Mouse (Mus musculus) cerebellum, adult 2 months (tissue): ENCODE data around the gene Wrnip1. TPM values are rescaled to one million over a fixed set of nuclear protein-coding genes. Genes with fewer than 3 reads are reported as not detected.

Source experiments
- DNase-seq, 2 experiments: peaks; one replicate each; pipeline ENCODE4 v3.0.0; 2021
- H3K27ac ChIP-seq: fragments of 200-500 bp; 2 replicates; pipeline ENCODE4 v1.5.1; 2012; ENCODE audit warnings: low read length, control low read depth, inconsistent platforms; ENCODE audit not compliant: insufficient read depth
- H3K27me3 ChIP-seq: fragments of 200-500 bp; 2 replicates; pipeline ENCODE4 v1.6.1; 2012; ENCODE audit warnings: inconsistent platforms, mild to moderate bottlenecking, low read length, moderate library complexity; ENCODE audit not compliant: control insufficient read depth, insufficient read depth
- H3K4me1 ChIP-seq: fragments of 200-500 bp; 2 replicates; pipeline ENCODE4 v1.6.1; 2011; ENCODE audit warnings: low read length; ENCODE audit not compliant: control insufficient read depth, insufficient read depth
- H3K4me3 ChIP-seq: fragments of 200-500 bp; replicated peaks from 2 replicates; pipeline ENCODE3; 2011; ENCODE audit warnings: mild to moderate bottlenecking, low read depth, low read length, control low read depth; ENCODE audit not compliant: insufficient read depth
- CTCF ChIP-seq: fragments of 200-500 bp; IDR thresholded peaks from 2 replicates; pipeline ENCODE4 v1.5.1; 2011; ENCODE audit warnings: low read depth, mild to moderate bottlenecking, control low read depth, low read length, moderate library complexity, borderline replicate concordance; ENCODE audit not compliant: insufficient read depth
- POLR2A ChIP-seq: fragments of 200-500 bp; IDR thresholded peaks from 2 replicates; pipeline ENCODE4 v1.6.1; 2011; ENCODE audit warnings: low read length, control low read depth, borderline replicate concordance; ENCODE audit not compliant: insufficient read depth
- WGBS: fragments of 180-500 bp; shearing (Covaris S2); methylation state at CpG from one replicate; pipeline ENCODE4 v1.1.7; 2018; 5-methylcytosine and 5-hydroxymethylcytosine counted together
- polyA plus RNA-seq: library from polyadenylated mRNA; depleted of rRNA; stranded (reverse); fragments of >200 nt; gene quantifications from 2 replicates; pipeline ENCODE4 v1.2.3, GENCODE M21; 2012

Wrnip1 gene
- polyA plus RNA-seq, 1 experiment = 63.7 TPM

DNA sequence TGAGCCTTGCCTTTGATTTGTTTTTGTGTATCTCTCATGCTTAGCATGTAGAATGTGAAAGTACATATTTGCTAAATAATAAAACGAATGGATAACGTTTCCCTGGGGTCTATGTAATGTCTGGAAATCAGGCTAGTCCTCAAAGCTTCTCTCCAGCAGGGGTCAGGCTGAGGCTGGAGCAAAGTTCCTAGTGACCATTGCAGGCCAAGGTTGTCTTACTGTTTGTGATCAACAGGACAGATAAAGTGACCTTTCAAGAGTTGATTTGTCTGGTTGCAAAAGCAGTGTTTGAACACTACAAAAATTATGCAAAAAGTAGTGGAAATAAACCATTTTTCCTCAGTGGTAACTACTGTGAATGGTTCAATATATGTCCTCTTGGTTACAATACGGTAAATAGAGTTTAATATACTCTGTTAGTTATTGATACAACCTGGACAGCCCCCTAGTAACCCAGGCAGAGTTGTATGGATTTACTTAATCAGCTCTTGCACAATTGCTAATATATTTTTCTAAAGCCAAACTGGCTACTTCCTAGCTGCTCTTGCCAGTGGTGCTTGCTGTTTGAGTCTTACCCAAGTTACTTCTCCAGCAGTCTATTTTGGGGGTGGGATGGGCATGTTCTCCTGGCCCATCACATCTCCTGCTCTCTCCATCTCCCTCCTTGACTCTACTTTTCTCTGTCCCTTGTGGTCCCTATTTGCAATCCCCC is 25.4 kb downstream of the Wrnip1 start:
- H3K4me1 ChIP-seq = no peaks in the 10 kb centered on the region
- TF ChIP-seq POLR2A = no peak
- no peak for TF ChIP-seq CTCF
- no peak overlapping the region for H3K27ac ChIP-seq
- WGBS = 77% methylated on average over 3 of the region's 3 CpGs
- no peak overlapping the region for H3K4me3 ChIP-seq
- H3K27me3 ChIP-seq = no peaks in the 10 kb centered on the region
- no peak for DNase-seq

DNA sequence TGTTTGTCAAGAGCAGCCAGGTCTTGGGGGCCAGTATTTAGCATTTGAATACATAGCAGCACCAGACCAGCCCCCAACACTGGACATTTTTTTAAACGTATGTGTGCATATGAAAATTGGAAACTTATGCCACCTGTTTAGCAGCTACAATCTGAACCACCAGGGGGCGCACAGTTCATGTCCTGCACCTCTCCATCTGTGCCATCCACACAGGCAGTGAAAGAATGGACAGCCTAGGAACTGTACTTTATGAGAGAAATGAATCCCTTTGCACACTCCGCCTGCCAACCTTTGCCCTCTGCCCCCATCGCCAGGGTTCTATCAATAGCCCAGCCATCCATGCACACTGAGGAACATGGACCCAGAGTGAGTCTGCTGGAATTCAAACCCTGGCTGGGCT is 26.1 kb downstream of the Wrnip1 start:
- Histone ChIP-seq H3K27ac (no peak overlapping the region), H3K4me3 (no peak overlapping the region), H3K27me3 (no peaks in the 10 kb centered on the region), H3K4me1 (no peaks in the 10 kb centered on the region)
- DNase-seq = peak; percentile 32 to 44
- peak; percentile 62; the same call in 1 of the 2 replicates for TF ChIP-seq CTCF
- TF ChIP-seq POLR2A = no peak
- 60% methylated on average over 4 of the region's 4 CpGs for WGBS

DNA sequence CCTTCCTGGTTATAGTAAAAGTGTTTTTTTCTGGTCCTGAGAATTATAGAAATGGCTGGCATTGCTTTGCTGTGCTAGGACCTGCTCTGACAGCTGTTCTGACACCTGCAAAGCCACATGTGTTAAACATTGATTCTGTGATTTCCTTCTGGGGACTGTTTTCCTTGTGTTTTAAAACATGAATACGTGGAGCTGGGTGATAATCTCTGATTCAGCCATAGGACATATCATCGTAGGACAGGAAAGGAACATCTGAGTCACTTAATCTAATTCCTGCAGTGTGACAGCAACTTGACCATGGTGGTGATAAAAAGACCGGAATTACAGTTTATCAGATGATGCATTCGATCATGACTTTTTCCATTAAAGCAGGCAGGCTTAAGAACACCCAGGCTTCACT is 27.0 kb downstream of the Wrnip1 start:
- Histone ChIP-seq H3K27ac (no peak overlapping the region), H3K27me3 (no peaks in the 10 kb centered on the region), H3K4me1 (no peaks in the 10 kb centered on the region), H3K4me3 (no peak overlapping the region)
- DNase-seq = no peak
- TF ChIP-seq CTCF (no peak), POLR2A (no peak)
- WGBS = 88% methylated on average over 4 of the region's 4 CpGs

DNA sequence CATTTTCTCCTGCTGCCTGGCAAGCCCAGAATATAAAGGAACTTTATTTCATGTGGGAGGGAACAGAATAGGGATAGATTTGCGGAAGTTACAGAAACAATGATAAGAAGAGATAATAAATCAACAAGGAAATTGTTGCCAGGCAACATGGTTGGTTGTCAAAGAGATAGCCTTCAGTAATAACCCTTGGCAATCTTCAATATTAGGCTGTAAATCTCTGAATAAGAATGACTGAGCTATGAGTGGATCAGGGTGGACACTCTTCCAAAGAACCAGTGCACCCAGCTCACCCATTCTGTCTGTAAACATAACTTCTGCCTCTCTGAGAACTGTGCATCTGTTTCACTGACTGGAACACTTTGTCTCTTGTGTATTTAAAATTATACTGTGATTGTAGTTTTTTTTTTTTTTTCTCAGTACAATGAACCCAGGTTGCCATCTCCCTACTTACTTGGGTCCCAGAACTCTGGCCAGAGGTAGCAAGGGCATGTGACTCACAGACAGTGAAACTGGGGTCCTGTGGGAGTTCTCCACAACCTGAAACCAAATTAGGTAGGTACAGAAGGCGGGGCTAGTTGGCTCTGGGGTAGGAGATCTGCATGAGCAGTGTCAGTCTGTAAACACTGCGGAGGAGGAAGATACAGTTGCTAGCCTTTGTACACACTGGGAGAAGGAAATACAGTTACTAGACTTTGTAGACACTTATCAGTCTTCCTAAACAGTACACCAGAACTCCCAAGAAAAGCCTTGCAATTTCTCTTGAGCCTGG is 29.9 kb downstream of the Wrnip1 start:
- H3K27ac ChIP-seq = peak overlapping the region; percentile 47; the same call in 1 of the 2 replicates
- no peaks in the 10 kb centered on the region for H3K27me3 ChIP-seq
- WGBS = 83% methylated on average over 3 of the region's 3 CpGs
- TF ChIP-seq CTCF = no peak
- TF ChIP-seq POLR2A = no peak
- no peak overlapping the region for H3K4me3 ChIP-seq
- H3K4me1 ChIP-seq = no peaks in the 10 kb centered on the region
- DNase-seq = no peak

DNA sequence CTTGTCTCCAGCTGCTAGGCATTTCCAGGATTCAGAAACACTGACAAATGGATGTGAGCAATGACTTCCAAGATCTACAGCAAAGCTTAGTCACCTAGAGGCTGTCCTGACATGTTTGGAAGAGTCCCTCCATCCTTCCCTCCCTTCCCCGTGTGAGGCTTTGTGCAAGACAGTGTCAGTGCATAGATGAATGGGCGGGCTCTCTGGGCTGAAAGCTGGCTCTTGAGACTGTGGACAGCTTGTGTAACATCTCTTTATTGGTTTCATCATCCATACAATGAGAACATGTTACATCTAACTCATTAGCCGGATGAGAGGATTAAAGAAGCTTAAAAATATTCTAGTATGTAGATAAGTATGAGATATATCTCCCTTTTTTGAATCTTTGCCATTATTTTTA is 30.9 kb downstream of the Wrnip1 start:
- no peak for TF ChIP-seq CTCF
- TF ChIP-seq POLR2A = no peak
- 65% methylated on average over 3 of the region's 3 CpGs for WGBS
- H3K27ac ChIP-seq = peak overlapping the region; percentile 64; the same call in 1 of the 2 replicates

DNA sequence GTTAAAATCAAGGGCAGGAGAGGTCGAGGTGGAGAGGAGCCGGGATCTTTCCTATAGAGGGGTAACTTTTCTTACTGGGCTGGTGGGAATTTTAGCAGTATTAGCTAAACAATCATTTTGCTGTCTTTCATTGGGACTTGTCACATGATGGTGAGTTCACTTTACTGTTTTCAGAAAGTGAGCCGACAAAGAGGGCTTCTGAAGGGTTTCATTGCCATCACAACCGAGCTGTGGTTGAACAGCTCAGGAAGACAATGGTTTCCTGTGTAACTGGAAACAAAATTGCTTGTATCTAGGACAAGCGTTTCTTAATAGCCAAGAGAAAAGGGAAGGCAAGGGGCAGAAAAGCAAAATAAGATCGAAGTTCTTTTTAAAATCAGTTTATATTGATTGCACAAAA is 31.4 kb downstream of the Wrnip1 start:
- H3K4me1 ChIP-seq = no peaks in the 10 kb centered on the region
- H3K27ac ChIP-seq = peak overlapping the region; percentile 64; the same call in 1 of the 2 replicates
- 79% methylated on average over 6 of the region's 6 CpGs for WGBS
- H3K27me3 ChIP-seq = no peaks in the 10 kb centered on the region
- no peak overlapping the region for H3K4me3 ChIP-seq
- no peak for DNase-seq
- no peak for TF ChIP-seq CTCF
- no peak for TF ChIP-seq POLR2A

More for the DNA sequence above, 30.9 kb downstream of the Wrnip1 start:
- Histone ChIP-seq H3K4me1 (no peaks in the 10 kb centered on the region), H3K27me3 (no peaks in the 10 kb centered on the region), H3K4me3 (no peak overlapping the region)
- no peak for DNase-seq

DNA sequence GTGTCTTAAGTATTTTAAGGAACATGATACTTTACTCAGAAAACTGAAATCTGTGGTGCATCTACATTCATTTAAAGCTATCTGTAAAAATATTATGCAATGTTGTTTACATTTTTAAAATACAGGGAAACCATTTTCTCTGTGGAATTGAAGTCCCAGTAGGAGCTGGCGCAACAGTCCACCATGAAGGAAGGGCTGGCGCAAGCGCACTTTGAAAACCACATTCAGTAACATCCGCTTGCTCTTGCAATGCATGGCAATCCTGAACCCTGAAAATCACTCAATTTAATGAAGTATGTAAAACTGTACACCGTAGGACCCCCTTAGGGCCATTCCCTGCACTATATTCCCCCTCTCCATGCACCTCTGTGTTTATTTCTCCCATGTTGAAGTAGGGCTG is 32.7 kb downstream of the Wrnip1 start:
- 95% methylated on average over 5 of the region's 5 CpGs for WGBS
- H3K27me3 ChIP-seq = no peaks in the 10 kb centered on the region
- no peak overlapping the region for H3K27ac ChIP-seq
- no peaks in the 10 kb centered on the region for H3K4me1 ChIP-seq
- TF ChIP-seq POLR2A (no peak), CTCF (no peak)
- DNase-seq = no peak
- H3K4me3 ChIP-seq = no peak overlapping the region

DNA sequence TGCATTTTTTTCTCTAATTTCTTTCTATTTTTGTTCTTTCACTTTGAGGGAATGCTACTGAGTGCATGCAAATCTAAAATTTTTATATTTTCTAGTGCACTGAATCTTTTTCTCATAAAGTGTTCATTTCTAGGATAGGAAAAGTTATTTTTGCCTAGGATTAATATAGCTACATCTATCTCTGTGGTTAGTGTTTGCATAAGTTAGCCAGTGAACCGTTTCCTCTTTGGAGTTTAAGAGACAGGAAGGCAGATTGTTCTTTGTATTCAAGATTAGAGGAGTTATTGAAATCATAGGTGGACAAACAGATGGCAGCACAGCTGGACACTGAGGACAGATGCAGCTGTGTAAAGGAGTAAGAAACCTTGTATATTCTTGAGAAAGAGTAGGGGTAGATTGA is 37.5 kb downstream of the Wrnip1 start:
- no peaks in the 10 kb centered on the region for H3K27me3 ChIP-seq
- H3K27ac ChIP-seq = no peak overlapping the region
- H3K4me3 ChIP-seq = no peak overlapping the region
- no peak for DNase-seq
- TF ChIP-seq CTCF (no peak), POLR2A (no peak)
- WGBS = 26% methylated on average over 1 of the region's 1 CpGs
- H3K4me1 ChIP-seq = no peaks in the 10 kb centered on the region
